ENCODE assay signal across 8 mouse cellular contexts in the genomic region with DNA sequence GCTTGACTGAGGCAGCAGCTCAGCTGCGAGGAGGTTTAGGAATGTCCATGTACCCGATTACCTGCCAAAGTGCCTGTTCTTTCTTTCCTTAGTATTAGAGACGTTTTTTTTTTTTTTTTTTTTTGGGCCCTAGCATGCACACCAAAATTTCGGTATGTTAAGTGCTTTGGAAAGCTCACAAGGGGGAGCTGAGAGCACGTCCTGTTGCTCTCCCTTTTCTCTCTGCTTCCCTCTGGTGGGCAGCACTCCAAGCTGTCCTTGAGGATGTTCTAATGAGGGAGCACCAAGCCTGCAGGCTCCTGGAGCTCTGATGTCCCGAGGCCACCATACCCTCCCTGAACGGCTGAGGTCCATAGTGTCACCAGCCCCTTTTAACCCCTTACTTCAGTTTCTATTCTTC. TPM values are rescaled to one million over a fixed set of nuclear protein-coding genes. Genes with fewer than 3 reads are reported as not detected.
DNase-seq lines count a peak whose midpoint lies in the region; ATAC-seq and TF ChIP-seq lines count a peak whose summit lies in the region.

No protein-coding gene starts in this region.

- peak; percentile 70 for ATAC-seq in heart, embryonic 16.5 days (replicated peaks; ENCODE audit: extremely low read depth, insufficient read depth, low FRiP score)
- no peak for ATAC-seq in activated CD4-positive, CD25-positive, alpha-beta regulatory T cell, adult 4 months

- peaks cover 53% of the 10 kb centered on the region for H3K4me1 ChIP-seq in E14TG2a.4 (replicated peaks; ENCODE audit: low read depth, low read length)
- H3K4me1 ChIP-seq in heart, embryonic 16.5 days (ENCODE audit: control insufficient read depth, insufficient read depth, low read length) = peaks cover 31% of the 10 kb centered on the region

- H3K36me3 ChIP-seq in E14TG2a.4 (ENCODE audit: insufficient read depth, low read length) = peaks cover 76% of the 10 kb centered on the region
- H3K36me3 ChIP-seq in heart, embryonic 16.5 days (ENCODE audit: control insufficient read depth, insufficient read depth) = peaks cover 57% of the 10 kb centered on the region

- H3K27ac ChIP-seq in heart, embryonic 16.5 days (ENCODE audit: low read length) = peak overlapping the region; percentile 62

- H3K4me3 ChIP-seq in E14TG2a.4 (replicated peaks; ENCODE audit: low read length) = no peak overlapping the region
- H3K4me3 ChIP-seq in heart, embryonic 16.5 days (ENCODE audit: low read length) = no peak overlapping the region

- H3K27me3 ChIP-seq in E14TG2a.4 (ENCODE audit: insufficient read depth, low read length) = no peaks in the 10 kb centered on the region
- no peaks in the 10 kb centered on the region for H3K27me3 ChIP-seq in heart, embryonic 16.5 days (ENCODE audit: control insufficient read depth, insufficient read depth, low read length)

- whole genome bisulfite sequencing in heart, embryonic 16.5 days = 21% methylated on average over 7 of the region's 7 CpGs

- peak overlapping the region; percentile 3; the same call in 1 of the 2 replicates for H3K9ac ChIP-seq in heart, embryonic 16.5 days (ENCODE audit: low read length)

- DNase-seq in ZHBTc4 (ENCODE audit: low read depth, low spot score) = peak; percentile 64
- DNase-seq in embryo, embryonic 10.5 days (ENCODE audit: low spot score) = peak; percentile 80
- DNase-seq in layer of hippocampus, adult 18-20 months (ENCODE audit: low spot score in 2 of 2) = peak; percentile 53 to 69
- DNase-seq in lung, postnatal 14 days = peak; percentile 88
- DNase-seq in right cerebral cortex, postnatal 4 days = peak; percentile 81

- peak; percentile 38 for TF ChIP-seq CTCF in E14TG2a.4 (conservative IDR thresholded peaks at IDR 0.05; ENCODE audit: low read length)

- H3K4me2 ChIP-seq in heart, embryonic 16.5 days (ENCODE audit: low read depth, low read length) = no peak overlapping the region

- no peaks in the 10 kb centered on the region for H3K9me3 ChIP-seq in E14TG2a.4 (ENCODE audit: low read length)
- no peaks in the 10 kb centered on the region for H3K9me3 ChIP-seq in heart, embryonic 16.5 days (replicated peaks; ENCODE audit: control insufficient read depth, low read length)

RNA-seq across cellular contexts. Expression of gene Crtc3, which starts 52.3 kb away (rescaled TPM):
- polyA plus RNA-seq in heart, embryonic 16.5 days (2015; fragmentation: Nextera tagmentation; extraction: Ambion mirVana) = 17.8 and 19.9 TPM in 2 replicates
- total RNA-seq in layer of hippocampus, adult 18-20 months (2021) = 10 to 100 TPM; 20.2 to 20.8 TPM
- polyA plus RNA-seq in activated CD4-positive, CD25-positive, alpha-beta regulatory T cell, adult 4 months (2017; shearing (Covaris generic)) = 10 to 100 TPM; 16.6 to 17.1 TPM
